Mouse (Mus musculus) layer of hippocampus, adult 9-11 months (tissue): ENCODE data around the gene Zfp523.
A peak's percentile ranks its signal among the peaks of the same experiment; 100 is the strongest.

Experiments used
- DNase-seq: peaks from one replicate; pipeline ENCODE4 v3.0.0; 2022

Gene Zfp523

DNA sequence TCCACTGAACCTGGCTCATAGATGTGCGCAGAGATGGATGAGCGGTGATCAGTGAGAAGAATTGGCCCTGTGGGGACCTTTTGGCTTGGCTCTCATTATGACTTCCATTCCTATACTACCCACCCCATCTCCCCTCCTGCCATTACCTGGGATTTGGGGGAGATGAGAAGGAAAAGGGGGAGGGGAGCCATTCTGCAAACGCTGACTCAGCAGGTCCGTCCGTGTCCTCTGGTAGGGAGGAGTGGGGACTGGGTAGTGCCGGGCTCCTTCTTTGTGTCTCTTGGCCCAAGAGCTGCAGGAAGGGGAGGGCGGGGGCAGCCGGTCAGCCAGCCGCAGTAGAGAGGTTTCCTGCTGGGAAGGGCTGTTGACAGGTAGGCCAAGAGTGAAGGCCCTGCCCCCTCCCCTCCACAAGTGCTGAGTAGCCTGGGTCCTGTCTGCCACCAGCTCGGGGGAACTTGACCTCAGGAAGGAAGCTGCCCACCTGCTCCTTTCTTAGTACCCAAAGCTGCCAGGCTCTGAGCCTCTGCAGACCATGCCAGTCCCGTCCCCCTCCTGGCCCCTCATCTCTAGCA is 15.5 kb upstream of the Zfp523 start:
- DNase-seq = no peak

DNA sequence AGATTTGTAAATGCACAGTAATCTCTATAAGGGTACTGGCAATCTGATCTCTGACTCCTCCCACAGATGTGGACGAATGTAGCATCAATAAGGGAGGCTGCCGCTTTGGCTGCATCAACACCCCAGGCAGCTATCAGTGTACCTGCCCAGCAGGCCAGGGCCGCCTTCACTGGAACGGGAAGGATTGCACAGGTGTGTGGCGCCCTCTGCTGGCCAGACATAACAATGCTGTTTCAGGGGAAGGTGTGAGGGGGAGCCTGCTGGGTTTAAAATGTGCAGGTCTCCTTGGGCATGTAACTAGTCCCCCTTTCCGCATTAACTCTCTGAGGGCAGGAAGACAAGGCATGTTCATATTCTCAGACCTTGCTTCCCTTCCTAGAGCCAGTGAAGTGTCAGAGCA is 13.3 kb upstream of the Zfp523 start:
- peak; percentile 57 for DNase-seq

DNA sequence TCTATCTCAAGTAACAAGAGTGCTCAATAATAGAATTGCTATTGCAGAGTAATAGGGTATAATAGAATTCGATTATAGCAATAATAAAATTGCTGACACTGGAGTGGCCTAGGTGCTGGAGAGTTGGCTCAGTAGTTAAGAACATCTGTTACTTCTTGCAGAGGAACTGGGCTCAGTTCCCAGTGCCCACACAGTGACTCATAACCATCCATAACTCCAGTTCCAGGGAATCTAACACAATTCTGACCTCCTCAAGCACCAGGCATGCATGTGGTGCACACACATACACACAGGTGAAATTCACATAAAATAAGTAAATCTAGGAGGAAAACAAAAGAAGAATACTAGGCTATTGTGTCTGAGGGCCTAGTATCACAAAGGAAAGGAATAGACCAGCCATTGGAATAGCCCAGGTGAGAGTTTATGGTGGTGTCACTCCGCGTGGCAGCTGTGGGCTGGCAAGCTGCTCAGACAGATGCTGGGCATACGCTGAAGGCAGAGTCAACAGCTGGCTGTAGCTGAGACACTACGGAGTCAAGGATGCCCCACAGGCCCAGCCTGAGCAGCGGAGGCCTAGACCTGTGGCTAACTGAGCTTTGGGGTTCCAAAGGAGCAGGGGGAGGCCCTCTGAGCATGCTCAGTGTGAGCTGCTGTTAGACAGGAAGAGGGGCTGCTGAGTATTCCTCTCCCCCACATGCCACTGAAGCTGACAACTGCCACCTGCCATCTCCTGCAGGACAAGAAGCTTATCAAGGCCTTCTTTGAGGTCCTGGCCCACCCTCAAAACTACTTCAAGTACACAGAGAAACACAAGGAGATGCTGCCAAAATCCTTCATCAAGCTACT is 6.2 kb upstream of the Zfp523 start:
- DNase-seq = peak; percentile 65

DNA sequence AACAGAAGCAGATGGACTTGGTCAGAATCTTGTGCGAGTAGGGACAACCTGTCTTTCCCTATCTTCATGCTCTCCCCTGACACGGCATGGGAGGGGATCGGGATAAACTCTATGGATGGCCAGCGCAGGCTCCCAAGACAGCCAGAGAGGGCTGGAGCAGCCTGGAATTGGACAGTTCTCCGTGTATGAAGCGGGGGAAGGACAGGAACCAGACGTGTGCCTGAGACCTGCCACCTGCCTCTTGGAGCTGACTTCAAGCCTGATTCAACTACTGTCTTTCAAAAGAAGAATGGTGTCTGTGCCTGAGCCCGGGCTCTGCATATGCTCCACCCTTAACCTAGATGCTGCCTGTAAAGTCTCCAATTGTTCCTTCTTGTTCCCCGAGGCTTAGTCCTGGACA is 4.2 kb upstream of the Zfp523 start:
- no peak for DNase-seq

DNA sequence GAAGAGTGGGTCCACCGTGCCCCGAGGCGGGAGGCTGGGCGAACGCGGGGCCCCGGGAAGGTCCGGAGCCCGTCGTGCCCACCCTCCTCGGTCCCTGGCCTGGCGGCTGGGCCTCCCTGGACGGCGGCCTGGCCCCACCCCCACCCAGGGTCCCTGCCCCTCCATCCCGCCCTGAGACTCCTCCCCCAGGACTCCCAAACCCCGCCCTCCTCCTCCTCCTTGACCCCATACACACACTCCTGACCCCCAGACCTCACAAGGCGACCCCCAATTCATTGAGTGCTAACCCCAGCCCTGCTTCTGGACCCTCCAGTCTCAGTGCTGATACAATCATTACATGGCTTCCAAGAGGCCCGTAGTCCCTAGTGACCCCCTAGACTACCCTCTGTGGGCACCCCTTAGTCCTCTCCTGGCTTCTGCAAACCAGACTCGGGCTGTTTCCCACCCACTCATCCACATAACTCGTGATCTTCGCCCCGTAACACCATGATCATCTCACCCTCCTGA is 664 bp downstream of the Zfp523 start:
- no peak for DNase-seq

DNA sequence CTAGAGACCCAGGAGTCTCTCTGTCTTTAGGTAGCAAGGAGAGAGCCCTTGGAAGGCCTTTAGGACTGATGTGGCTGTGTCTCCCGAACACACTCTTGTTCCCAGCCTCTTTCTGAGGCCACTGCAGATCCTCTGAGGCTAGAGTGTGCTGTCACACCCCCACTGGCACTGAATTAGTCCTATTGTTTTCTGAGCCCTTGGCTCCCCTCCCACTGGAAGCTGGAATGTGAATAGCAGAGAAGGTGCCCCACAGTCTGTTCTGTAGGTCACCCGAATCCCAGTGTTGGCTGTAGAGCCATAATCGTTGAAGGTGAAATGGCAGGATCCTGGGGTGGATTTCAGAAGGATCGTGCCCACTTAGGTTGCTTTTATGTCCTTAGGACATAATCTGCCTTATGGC is 3.4 kb downstream of the Zfp523 start:
- DNase-seq = peak; percentile 42

DNA sequence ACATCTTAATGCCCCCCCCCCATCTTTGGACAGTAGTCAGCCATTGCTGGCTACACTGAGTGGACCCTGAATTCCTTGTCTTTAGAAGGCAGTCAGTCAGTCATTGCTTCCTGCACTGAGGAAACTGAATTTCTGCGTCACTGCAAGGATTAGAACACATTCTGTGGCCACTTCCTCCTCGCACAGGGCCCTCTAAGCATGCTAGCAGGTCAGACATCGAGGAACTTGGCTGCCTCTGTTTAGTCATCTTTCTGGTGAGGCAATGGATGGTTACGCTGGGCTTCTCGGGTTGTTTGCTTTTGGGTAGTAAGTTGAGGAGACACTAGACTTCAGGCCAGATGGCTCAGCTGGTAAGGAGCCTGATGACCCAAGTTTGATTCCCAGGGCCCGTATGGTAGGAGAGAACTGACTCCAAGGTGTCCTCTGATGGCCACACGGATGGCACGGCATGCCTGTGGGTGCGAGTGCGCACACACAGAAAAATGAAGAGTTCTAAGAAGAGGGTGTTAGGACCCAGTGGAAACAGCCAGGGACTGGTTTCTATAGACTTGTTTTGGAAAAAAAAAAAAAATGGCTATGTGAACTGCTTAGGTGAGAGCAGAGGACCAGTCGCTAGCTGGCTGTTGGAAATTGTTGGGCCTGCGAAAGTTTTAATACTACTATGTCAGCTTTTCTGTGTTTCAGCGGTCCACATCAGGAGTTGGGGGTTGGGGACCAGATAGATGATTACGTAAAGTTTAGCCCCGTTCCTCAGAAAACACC is 4.0 kb downstream of the Zfp523 start:
- peak; percentile 38 for DNase-seq

DNA sequence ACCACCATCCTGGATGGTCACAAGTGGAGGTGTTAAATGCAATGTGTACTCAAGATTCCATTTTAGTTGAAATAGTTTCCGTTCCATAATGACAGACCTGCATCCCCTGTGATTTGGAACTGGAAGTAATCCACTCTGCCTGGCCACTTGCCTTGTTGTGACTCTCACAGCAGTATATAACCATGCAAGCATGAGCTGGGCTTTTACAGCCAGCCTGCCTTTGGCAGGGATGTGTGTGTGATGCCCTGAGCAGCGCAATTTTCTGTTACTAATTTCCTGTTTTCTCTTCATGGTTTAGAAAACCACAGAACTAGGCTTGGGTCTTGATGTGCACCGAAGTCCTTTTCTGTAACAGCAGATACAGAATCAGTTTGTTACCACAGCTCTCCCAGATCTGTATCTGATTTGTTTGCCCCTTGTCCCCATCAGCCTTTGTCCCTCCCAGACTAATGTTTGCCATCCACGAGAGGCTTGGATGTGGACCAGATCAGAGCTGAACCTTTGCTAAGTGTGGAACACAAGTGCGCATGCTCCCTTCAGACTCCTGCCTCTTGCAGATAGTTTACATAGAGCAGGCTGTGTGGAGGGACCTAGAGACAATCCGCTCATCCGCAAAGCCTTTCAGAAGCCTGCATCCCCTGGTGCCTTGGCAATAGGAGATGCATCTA is 8.2 kb downstream of the Zfp523 start:
- DNase-seq = no peak

DNA sequence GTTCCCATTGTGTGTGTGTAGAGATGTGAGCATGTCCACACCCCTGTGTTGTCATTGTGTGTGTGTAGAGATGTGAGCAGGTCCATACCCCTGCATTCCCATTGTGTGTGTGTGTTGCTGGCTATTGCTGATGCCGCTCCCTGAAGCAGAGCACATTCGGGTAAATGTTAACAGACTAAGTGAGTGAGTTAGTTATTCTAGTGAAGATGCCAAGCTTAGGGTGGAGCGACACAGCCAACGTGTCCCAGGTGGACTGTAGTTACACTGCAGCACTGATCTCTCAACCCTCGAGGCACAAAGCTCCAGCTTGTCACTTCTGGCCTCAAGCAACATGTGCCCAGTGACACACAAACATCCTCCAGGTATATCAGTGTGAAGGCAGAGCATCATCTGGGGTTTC is 11.4 kb downstream of the Zfp523 start:
- no peak for DNase-seq

DNA sequence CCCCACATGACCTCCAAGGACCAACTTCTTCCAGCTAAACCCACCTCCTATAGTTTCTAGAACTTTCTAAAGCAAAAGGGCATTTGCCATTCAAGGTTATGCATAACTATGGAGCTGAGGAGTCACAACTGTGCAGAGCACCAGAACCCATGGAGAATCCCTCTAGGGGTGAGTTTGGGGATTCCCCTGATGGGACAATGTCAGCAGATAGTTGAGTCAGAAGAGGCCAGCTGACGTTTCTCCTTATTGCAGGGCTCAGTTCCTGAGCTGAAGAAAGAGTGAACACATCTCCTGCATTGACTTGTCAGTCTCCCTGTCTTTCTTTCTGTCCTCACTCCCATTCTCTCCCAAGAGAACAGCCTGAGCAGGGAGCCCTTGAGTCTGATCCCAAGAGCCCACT is 15.8 kb downstream of the Zfp523 start:
- DNase-seq = no peak

DNA sequence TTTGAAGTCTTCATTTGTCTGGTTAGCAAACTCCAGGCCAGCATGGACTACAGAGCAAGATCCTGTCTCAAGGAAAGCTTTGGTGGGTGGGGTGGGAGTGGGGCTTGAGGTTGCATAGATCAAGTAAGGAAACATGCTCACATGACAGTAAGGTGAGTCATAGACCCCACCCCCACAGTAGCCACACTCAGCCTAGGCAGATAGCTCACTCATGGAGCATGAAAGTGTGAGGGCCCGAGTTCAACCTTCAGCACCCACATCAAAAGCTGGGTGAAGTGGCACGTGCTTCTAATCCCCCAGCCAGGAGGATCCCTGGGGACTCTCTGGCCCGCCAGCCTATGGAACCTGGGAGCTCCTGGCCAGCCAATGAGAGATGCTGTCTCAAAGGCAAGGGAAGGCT is 16.6 kb downstream of the Zfp523 start:
- DNase-seq = no peak

DNA sequence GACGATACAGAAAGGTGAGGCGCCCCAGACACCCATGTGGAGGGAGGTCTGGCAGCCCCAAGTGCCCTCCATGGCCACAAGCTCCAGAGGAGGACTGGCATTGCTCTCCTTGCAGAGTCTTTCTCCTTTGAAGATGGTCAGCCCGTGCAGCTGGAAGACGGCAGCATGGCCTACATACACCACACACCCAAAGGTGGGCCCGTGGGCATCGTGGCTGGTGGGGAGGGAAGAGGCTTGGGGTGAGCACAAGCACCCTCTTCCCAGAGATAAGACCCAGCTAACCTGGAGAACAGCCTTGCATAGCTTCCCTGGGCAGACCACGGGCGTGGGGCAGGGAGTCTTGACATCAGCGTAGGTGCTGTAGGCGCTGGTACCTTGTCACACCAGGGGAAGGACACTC is 18.1 kb downstream of the Zfp523 start:
- no peak for DNase-seq

DNA sequence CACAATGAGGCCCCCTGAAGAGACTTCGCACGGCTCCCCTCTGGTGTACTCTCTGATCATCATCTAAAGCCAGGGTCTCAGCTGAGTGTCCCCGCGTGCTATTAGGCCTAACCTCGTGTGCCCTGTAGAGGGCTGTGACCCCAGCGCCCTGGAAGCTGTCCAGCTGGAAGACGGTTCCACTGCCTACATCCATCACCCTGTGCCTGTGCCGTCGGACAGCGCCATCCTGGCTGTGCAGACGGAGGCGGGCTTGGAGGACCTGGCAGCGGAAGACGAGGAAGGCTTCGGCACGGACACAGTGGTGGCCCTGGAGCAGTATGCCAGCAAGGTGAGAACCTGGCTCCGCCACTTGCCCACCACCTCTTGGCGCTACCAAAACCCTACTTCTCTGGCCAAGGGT is 20.7 kb downstream of the Zfp523 start:
- no peak for DNase-seq

DNA sequence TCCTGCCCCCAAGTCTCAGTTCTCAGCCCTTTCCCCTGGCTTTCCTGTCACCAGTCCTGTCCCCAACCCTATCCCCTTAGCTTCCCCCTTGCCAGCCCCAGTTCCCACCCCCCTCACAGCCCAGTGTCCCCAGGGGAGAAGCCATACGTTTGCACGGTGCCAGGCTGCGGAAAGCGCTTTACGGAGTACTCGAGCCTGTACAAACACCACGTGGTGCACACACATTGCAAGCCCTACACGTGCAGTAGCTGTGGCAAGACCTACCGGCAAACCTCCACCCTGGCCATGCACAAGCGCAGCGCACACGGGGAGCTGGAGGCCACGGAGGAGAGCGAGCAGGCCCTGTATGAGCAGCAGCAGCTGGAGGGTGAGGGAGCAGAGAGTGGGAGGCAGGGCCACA is 25.1 kb downstream of the Zfp523 start:
- DNase-seq = no peak

DNA sequence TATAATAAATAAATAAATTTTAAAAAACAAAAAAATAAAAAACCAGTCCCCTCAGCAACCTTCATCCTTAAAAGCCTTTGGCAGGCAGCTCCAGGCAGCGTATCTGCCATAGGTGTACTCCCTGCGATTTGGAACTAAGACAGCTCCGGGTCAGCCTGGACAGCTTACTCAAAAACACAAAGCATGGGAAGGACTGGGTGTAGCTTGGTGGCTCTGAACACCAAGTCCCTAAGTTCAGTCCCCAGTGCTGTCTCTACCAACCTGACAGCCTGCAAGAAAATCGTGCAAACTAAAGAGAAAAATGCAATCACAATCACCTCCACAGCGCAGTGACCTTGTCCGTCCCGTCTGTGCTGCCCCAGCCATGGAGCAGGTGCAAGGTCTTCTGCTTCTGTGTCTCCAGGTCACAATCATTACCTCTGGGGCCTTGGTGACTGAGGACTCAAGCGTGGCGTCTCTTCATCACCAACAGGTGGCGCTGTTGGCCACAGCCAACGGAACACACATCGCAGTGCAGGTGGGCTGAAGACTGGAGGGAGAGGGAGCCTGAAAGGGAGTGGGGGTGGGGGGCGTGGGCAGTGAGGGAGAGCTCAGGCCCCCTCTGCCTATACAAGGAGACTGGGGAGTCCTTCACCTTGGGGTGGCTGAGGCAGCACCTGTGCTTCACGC is 27.3 kb downstream of the Zfp523 start:
- no peak for DNase-seq

DNA sequence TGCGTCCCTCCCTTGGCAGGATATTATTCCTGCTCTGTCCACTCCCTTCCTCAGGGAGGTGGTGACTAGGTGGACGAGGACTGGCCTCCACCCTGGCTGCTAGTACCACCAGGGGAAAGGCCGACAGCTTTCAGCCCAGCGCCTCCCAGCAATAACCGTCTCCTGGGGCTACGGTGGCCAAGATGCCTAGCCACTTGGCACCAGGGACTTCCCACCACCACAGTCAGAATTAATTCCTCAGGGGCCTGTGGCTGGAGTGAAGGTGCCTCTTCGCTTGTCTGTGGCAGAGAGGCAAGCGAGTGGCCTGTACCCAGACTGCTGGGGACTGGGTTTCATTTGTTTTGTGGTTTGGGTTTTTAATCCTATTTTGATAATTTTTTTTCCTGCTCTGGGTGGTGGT is 28.5 kb downstream of the Zfp523 start:
- no peak for DNase-seq

DNA sequence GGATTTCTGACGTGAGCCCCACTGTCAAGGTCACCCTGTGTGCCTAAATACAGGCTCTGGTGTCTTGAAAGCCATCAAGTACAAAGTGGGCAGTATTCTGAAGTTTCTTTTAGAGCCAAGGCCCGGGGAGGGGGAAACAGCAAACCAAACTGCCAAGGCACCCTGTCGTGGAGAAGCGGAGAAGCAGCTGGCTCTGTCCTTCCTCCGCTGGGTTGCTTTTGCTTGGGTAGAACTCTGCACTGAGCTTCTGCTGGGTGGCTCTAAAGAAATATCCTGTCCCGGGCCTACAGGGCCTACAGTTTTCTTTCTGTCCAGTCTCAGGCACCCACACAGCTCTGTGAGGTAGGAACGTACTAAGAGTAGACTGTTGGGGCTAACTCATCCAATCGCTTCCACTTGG is 30.2 kb downstream of the Zfp523 start:
- DNase-seq = no peak

DNA sequence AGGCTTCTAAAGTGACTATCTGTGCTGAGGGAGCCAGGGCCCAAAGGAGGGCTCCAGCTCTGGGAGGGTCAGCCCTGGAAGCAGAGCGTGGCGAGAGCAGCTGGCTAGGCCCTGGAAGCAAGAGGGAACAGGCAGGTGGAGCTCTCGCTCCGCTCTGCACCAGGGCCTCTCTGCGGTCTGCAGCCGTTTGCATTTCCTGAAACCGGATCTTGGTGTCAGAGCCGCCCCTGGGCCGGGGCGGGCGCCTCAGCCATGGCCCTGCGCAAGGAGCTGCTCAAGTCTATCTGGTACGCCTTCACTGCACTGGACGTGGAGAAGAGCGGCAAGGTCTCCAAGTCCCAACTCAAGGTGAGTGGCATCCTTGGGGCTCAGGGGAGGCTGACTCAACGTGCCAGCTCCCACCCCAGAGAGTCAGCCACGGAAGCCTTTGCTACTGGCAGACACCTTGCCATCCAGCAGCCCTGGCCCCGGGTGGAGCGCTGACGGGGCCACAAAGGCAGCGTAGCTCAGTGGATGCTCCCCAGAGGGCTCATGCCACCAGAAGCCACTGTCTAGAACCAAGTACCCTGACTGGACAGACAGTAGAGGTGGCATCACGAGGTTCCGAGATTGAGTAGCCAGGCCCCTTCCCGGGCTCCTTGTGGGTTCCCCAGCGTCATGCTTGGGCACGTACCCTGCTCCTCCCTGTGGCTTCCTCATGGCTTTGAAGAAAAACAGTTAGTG is 30.8 kb downstream of the Zfp523 start, which contains the start of gene Def6:
Gene Def6, plus strand, starts transcription at position 188 of the 723 bp plus-strand sequence.
- DNase-seq = peak; percentile 62

DNA sequence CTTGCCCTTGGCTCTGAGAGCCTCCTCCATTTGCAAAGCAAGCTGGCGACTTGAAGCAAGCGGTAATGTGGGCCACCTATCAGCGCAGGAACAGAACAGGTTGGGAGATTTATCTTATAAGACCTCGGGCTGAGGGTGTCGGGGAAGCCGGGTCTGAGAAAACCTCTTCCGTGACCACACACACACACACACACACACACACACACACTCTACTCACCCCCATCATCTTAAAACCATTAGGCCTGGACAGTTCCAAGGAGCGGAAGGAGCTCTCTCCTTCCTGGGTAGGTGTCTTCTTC is 31.3 kb downstream of the Zfp523 start:
- DNase-seq = no peak

DNA sequence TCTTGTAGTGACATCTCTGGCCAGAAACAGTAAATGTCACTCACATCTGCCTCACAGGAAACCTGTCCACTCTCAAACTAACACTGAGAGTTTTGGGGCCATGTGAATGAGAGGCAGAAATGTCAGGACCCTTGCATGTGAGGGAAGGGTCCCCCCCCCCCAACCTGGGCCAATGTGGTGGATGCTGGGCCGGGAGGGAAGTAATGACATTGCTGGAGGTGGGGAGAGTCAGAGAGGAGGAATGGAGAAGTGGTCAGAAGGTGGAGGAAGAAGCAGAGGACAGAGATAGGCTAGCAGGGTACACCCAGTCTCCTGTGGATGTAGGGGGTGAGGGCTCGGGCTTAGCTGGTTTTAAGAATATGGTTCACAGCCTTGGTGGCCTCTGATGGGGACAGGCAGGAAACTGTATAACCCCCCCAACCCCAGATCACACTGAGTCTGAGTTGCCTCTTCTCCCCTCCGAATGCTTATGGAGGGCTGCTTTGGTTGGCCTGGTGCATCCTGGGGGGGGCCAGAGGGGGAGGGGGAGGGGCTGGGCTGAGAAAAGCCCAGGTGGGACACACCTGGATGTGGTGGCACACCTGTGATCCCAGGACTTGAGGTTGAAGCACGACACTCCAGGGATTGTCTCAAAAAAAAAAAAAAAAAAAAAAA is 32.7 kb downstream of the Zfp523 start:
- DNase-seq = no peak

DNA sequence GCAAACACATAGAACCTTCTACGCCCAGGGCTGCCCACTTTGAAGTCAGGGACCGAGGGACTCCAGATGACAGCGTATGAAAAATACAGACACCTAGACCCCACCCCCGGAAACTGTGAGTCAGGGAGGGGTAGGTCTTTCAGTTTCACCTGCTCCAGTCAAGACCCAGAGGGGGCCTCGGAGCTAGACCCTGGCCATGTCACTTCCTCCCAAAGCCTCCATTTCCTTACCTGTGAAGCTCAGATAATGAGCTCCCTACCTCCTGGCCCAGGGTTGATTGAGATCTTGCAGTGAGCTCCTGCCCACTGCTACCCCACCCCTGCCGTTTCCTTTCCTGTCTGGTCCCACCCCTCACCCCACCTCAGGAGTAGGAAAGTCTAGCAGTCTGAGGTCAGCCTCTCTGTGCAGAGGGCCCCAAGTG is 35.0 kb downstream of the Zfp523 start:
- no peak for DNase-seq

DNA sequence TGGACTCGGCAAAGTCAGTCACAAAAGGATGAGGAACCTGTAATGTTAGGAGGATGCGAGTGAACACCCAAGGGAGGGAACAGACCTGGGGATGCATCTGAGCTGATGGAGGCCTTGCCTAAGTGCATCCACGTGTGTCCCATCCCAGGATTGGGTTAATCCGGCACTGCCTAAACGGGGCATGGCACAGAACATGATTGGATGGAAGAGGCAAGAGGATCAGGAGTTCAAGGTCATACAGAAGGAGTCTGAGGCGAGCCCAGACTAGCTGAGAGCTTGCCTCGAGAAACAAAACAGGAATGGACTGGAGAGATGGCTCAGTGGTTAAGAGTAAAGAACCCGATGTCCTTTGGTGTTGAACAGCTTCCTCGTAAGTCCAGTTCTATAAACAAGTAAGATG is 35.5 kb downstream of the Zfp523 start:
- DNase-seq = no peak
